Mouse (Mus musculus) liver, postnatal 0 days (tissue): ENCODE measurements around the gene Isyna1.

ENCODE experiments used
- CTCF ChIP-seq: sonication (generic); IDR thresholded peaks from 2 replicates; pipeline ENCODE4 v1.5.1; 2016; ENCODE audit warnings: antibody characterized with exemption, low read depth
- EP300 ChIP-seq: IDR thresholded peaks from 2 replicates; pipeline ENCODE4 v1.6.1; 2016; ENCODE audit warnings: antibody characterized with exemption, low read depth, mild to moderate bottlenecking

- peak; percentile 96 for TF ChIP-seq CTCF
- TF ChIP-seq EP300: no peak
Measured at GRCm38 (mm10) chr8:70610796-70611771, 16.9 kb downstream of the Isyna1 start.
